26 mouse cellular contexts compared by ENCODE assay signal in the genomic region with DNA sequence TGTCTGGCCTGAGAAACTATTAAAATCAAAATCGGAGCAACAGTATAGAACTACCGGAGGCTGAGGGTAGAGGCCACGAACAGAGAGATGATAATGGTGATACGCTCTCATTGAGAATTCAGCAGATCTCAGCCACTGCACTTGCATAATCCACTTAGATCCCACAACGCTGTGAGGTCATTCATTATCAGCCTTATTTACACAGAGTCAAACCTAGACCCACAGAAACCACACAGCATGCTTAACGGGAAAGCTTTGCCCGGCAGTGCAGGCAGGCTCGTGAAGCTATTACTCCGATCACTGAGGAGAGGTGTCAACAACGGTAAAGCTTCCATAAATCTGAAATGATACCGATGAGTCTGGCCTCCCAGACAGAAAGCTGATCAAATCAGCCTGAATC.
A peak's percentile ranks its signal among the peaks of the same experiment; 100 is the strongest.
DNase-seq lines count a peak whose midpoint lies in the region; ATAC-seq lines count a peak whose summit lies in the region.
"Had no signal": no experiment of that assay in that cellular context is flagged by ENCODE, and none has a peak within 500 bp of the region (broad histone marks: within the 10 kb centered on the region; RNA-seq: fewer than 3 reads in every experiment).

No protein-coding gene starts in this region.

- H3K4me2 ChIP-seq in forebrain, embryonic 12.5 days: no peak overlapping the region
- H3K4me2 ChIP-seq in forebrain, embryonic 11.5 days (ENCODE audit: low read depth, low read length, severe bottlenecking): no peak overlapping the region
- no peak overlapping the region for H3K4me2 ChIP-seq in hindbrain, embryonic 15.5 days
- no peak overlapping the region for H3K4me2 ChIP-seq in hindbrain, embryonic 12.5 days (replicated peaks)
- no peak overlapping the region for H3K4me2 ChIP-seq in midbrain, embryonic 13.5 days (replicated peaks)
- no peak overlapping the region for H3K4me2 ChIP-seq in midbrain, embryonic 14.5 days (ENCODE audit: low read length)
- H3K4me2 ChIP-seq in neural tube, embryonic 12.5 days (replicated peaks): no peak overlapping the region
- H3K4me2 ChIP-seq: embryonic facial prominence, embryonic 13.5 days; forebrain, embryonic 15.5 days; heart, embryonic 13.5 days had no signal

- ATAC-seq in forebrain, embryonic 12.5 days (ENCODE audit: low FRiP score): peak; percentile 49; the same call in 1 of the 2 replicates
- ATAC-seq in forebrain, embryonic 11.5 days (replicated peaks; ENCODE audit: low FRiP score): no peak
- peak; percentile 38; the same call in 1 of the 2 replicates for ATAC-seq in hindbrain, embryonic 15.5 days (ENCODE audit: low FRiP score, low read depth)
- ATAC-seq in hindbrain, embryonic 12.5 days (ENCODE audit: low FRiP score): no peak
- ATAC-seq in midbrain, embryonic 13.5 days: peak; percentile 37; the same call in 1 of the 2 replicates
- no peak for ATAC-seq in midbrain, embryonic 14.5 days (ENCODE audit: low FRiP score, low TSS enrichment)
- peak; percentile 37; the same call in 1 of the 2 replicates for ATAC-seq in neural tube, embryonic 12.5 days (ENCODE audit: low FRiP score, low read depth)

- no peaks in the 10 kb centered on the region for H3K36me3 ChIP-seq in forebrain, embryonic 12.5 days (replicated peaks)
- no peaks in the 10 kb centered on the region for H3K36me3 ChIP-seq in forebrain, embryonic 11.5 days (ENCODE audit: control insufficient read depth, insufficient read depth, low read length)
- no peaks in the 10 kb centered on the region for H3K36me3 ChIP-seq in hindbrain, embryonic 15.5 days
- H3K36me3 ChIP-seq in hindbrain, embryonic 12.5 days: no peaks in the 10 kb centered on the region
- no peaks in the 10 kb centered on the region for H3K36me3 ChIP-seq in midbrain, embryonic 13.5 days
- no peaks in the 10 kb centered on the region for H3K36me3 ChIP-seq in midbrain, embryonic 14.5 days (ENCODE audit: control insufficient read depth, insufficient read depth, low read length)
- no peaks in the 10 kb centered on the region for H3K36me3 ChIP-seq in neural tube, embryonic 12.5 days
- H3K36me3 ChIP-seq: embryonic facial prominence, embryonic 10.5 days; embryonic facial prominence, embryonic 13.5 days; forebrain, embryonic 15.5 days; heart, embryonic 10.5 days; heart, embryonic 13.5 days had no signal

- H3K9ac ChIP-seq in forebrain, embryonic 12.5 days: no peak overlapping the region
- no peak overlapping the region for H3K9ac ChIP-seq in forebrain, embryonic 11.5 days (ENCODE audit: low read length)
- H3K9ac ChIP-seq in hindbrain, embryonic 15.5 days: no peak overlapping the region
- no peak overlapping the region for H3K9ac ChIP-seq in hindbrain, embryonic 12.5 days
- H3K9ac ChIP-seq in midbrain, embryonic 13.5 days (replicated peaks): no peak overlapping the region
- H3K9ac ChIP-seq in midbrain, embryonic 14.5 days (replicated peaks; ENCODE audit: low read length): no peak overlapping the region
- no peak overlapping the region for H3K9ac ChIP-seq in neural tube, embryonic 12.5 days
- H3K9ac ChIP-seq: embryonic facial prominence, embryonic 13.5 days; forebrain, embryonic 15.5 days; heart, embryonic 13.5 days had no signal

- no peak for DNase-seq in forebrain, embryonic 11.5 days (ENCODE audit: low spot score)
- DNase-seq in midbrain, embryonic 14.5 days: no peak
- no peak for DNase-seq in neural tube, embryonic 10.5 days (ENCODE audit: extremely low spot score, low spot score)
- DNase-seq: adrenal gland, postnatal 10 days; adrenal gland, postnatal 36 days; cerebellum, adult 11 months; cerebellum, adult 8-10 months; cerebellum, postnatal 10 days; cerebellum, postnatal 36 days; embryo, embryonic 11 days; gastrocnemius, postnatal 10 days; gastrocnemius, postnatal 36 days; heart, adult 2 months; heart, postnatal 14 days; heart, postnatal 4 days had no signal

- H3K4me1 ChIP-seq in forebrain, embryonic 12.5 days: no peaks in the 10 kb centered on the region
- H3K4me1 ChIP-seq in forebrain, embryonic 11.5 days (replicated peaks; ENCODE audit: control insufficient read depth, insufficient read depth, low read length): no peaks in the 10 kb centered on the region
- no peaks in the 10 kb centered on the region for H3K4me1 ChIP-seq in hindbrain, embryonic 15.5 days (replicated peaks)
- H3K4me1 ChIP-seq in hindbrain, embryonic 12.5 days: no peaks in the 10 kb centered on the region
- H3K4me1 ChIP-seq in midbrain, embryonic 13.5 days (replicated peaks): no peaks in the 10 kb centered on the region
- no peaks in the 10 kb centered on the region; the same call in 1 of the 2 replicates for H3K4me1 ChIP-seq in midbrain, embryonic 14.5 days (ENCODE audit: control insufficient read depth, insufficient read depth, low read length)
- no peaks in the 10 kb centered on the region for H3K4me1 ChIP-seq in neural tube, embryonic 12.5 days
- H3K4me1 ChIP-seq: embryonic facial prominence, embryonic 13.5 days; forebrain, embryonic 15.5 days; heart, embryonic 10.5 days; heart, embryonic 13.5 days had no signal

- no peaks in the 10 kb centered on the region for H3K27me3 ChIP-seq in forebrain, embryonic 12.5 days
- no peaks in the 10 kb centered on the region for H3K27me3 ChIP-seq in forebrain, embryonic 11.5 days (ENCODE audit: control insufficient read depth, insufficient read depth, low read length)
- no peaks in the 10 kb centered on the region for H3K27me3 ChIP-seq in hindbrain, embryonic 15.5 days
- H3K27me3 ChIP-seq in hindbrain, embryonic 12.5 days: no peaks in the 10 kb centered on the region
- H3K27me3 ChIP-seq in midbrain, embryonic 13.5 days: no peaks in the 10 kb centered on the region
- no peaks in the 10 kb centered on the region for H3K27me3 ChIP-seq in midbrain, embryonic 14.5 days (ENCODE audit: control insufficient read depth, insufficient read depth, low read length)
- no peaks in the 10 kb centered on the region for H3K27me3 ChIP-seq in neural tube, embryonic 12.5 days (replicated peaks)
- H3K27me3 ChIP-seq: forebrain, embryonic 15.5 days; heart, embryonic 13.5 days had no signal

- WGBS in forebrain, embryonic 12.5 days: 73% methylated on average over 11 of the region's 11 CpGs
- 77% methylated on average over 11 of the region's 11 CpGs for WGBS in forebrain, embryonic 11.5 days
- 73% methylated on average over 11 of the region's 11 CpGs for WGBS in hindbrain, embryonic 15.5 days
- WGBS in hindbrain, embryonic 12.5 days: 77% methylated on average over 11 of the region's 11 CpGs
- WGBS in midbrain, embryonic 13.5 days: 57% methylated on average over 11 of the region's 11 CpGs
- WGBS in midbrain, embryonic 14.5 days: 60% methylated on average over 11 of the region's 11 CpGs
- whole genome bisulfite sequencing in neural tube, embryonic 12.5 days: 68% methylated on average over 11 of the region's 11 CpGs

- H3K27ac ChIP-seq in forebrain, embryonic 12.5 days: no peak overlapping the region
- H3K27ac ChIP-seq in forebrain, embryonic 11.5 days (ENCODE audit: low read depth, low read length): no peak overlapping the region
- no peak overlapping the region for H3K27ac ChIP-seq in hindbrain, embryonic 15.5 days (replicated peaks)
- no peak overlapping the region for H3K27ac ChIP-seq in hindbrain, embryonic 12.5 days
- no peak overlapping the region for H3K27ac ChIP-seq in midbrain, embryonic 13.5 days
- no peak overlapping the region for H3K27ac ChIP-seq in midbrain, embryonic 14.5 days (replicated peaks; ENCODE audit: low read depth, low read length)
- no peak overlapping the region for H3K27ac ChIP-seq in neural tube, embryonic 12.5 days
- H3K27ac ChIP-seq: embryonic facial prominence, embryonic 10.5 days; embryonic facial prominence, embryonic 13.5 days; forebrain, embryonic 15.5 days; heart, adult 2 months; heart, embryonic 10.5 days; heart, embryonic 13.5 days had no signal

- H3K9me3 ChIP-seq in forebrain, embryonic 12.5 days: no peaks in the 10 kb centered on the region
- H3K9me3 ChIP-seq in forebrain, embryonic 11.5 days (ENCODE audit: control insufficient read depth, low read length): no peaks in the 10 kb centered on the region
- no peaks in the 10 kb centered on the region for H3K9me3 ChIP-seq in hindbrain, embryonic 15.5 days
- no peaks in the 10 kb centered on the region for H3K9me3 ChIP-seq in hindbrain, embryonic 12.5 days (replicated peaks)
- no peaks in the 10 kb centered on the region for H3K9me3 ChIP-seq in midbrain, embryonic 13.5 days
- no peaks in the 10 kb centered on the region for H3K9me3 ChIP-seq in midbrain, embryonic 14.5 days (ENCODE audit: control insufficient read depth, low read length)
- H3K9me3 ChIP-seq in neural tube, embryonic 12.5 days: no peaks in the 10 kb centered on the region
- H3K9me3 ChIP-seq: embryonic facial prominence, embryonic 10.5 days; embryonic facial prominence, embryonic 13.5 days; forebrain, embryonic 15.5 days; heart, embryonic 10.5 days; heart, embryonic 13.5 days had no signal

- H3K4me3 ChIP-seq in forebrain, embryonic 12.5 days (replicated peaks): no peak overlapping the region
- no peak overlapping the region for H3K4me3 ChIP-seq in forebrain, embryonic 11.5 days (ENCODE audit: low read depth, low read length)
- no peak overlapping the region for H3K4me3 ChIP-seq in hindbrain, embryonic 15.5 days
- no peak overlapping the region for H3K4me3 ChIP-seq in hindbrain, embryonic 12.5 days
- no peak overlapping the region for H3K4me3 ChIP-seq in midbrain, embryonic 13.5 days (replicated peaks)
- H3K4me3 ChIP-seq in midbrain, embryonic 14.5 days (replicated peaks; ENCODE audit: low read depth, low read length): no peak overlapping the region
- no peak overlapping the region for H3K4me3 ChIP-seq in neural tube, embryonic 12.5 days
- H3K4me3 ChIP-seq: embryonic facial prominence, embryonic 10.5 days; embryonic facial prominence, embryonic 13.5 days; erythroblast, embryonic 14.5 days; forebrain, embryonic 15.5 days; heart, adult 2 months; heart, embryonic 10.5 days; heart, embryonic 13.5 days had no signal

Comparison
In these comparisons a context has a peak if more than half of its experiments do, and no peak if none do; other contexts are left out.
1. ATAC-seq: peak in forebrain, embryonic 12.5 days (single experiment), hindbrain, embryonic 15.5 days (single experiment), midbrain, embryonic 13.5 days (single experiment) and neural tube, embryonic 12.5 days (single experiment); none in forebrain, embryonic 11.5 days (single experiment), hindbrain, embryonic 12.5 days (single experiment) and midbrain, embryonic 14.5 days (single experiment).